Mouse (Mus musculus): ENCODE results near the gene Klhl36. TPM values are rescaled to one million over a fixed set of nuclear protein-coding genes. Genes with fewer than 3 reads are reported as not detected.

The Klhl36 gene
- total RNA-seq (2021), result 1 to 10 TPM; 4.1 to 5.4 TPM

DNA sequence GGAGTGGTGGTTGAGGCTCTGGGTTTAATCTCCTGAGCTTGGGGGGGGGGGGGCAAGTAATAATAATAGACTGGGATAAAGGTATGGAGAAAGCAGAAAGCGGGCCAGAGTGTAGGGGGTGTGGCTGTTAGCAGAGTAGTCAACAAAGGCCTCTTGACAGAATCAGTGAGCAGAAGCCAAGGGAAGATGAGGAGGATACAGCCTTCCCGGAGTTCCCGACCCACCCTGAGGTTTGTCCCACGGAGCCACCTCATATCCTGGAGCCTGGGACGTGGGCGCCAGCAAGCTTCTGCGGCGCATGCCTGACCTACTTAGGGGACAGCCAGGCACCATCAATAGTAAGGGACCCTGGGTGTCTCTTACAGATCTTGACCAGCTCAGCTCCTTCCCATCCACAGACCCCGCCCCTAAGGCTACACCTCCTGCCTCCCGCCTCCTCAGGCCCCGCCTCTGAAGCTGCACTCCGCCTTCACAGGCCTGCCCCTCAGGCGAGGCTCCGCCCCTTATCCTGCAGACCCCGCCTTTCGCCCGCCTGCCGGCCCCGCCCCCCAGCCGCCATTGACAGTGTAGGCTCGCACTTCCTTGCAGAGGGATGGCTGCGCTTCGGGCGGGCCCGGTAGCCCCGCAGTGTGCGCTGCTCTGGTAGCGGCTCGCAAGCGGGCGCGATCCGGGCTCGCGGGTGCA is at the start of gene Klhl36:
Gene Klhl36 (plus strand): TSS at position 561 of the 684 bp plus-strand sequence.
- DNase-seq, result peak; percentile 97 to 98
- intact Hi-C loops (cut with DNase I), result no loop called here

GRCm38 (mm10) chr8:119812650-119813431 is 49.2 kb upstream of the Klhl36 start:
- intact Hi-C loops (cut with DNase I), result no loop called here
- peak; percentile 34 to 40 for DNase-seq

GRCm38 (mm10) chr8:119816219-119816618 is 45.8 kb upstream of the Klhl36 start:
- DNase-seq, result no peak
- intact Hi-C loops (cut with DNase I), result no loop called here

DNA sequence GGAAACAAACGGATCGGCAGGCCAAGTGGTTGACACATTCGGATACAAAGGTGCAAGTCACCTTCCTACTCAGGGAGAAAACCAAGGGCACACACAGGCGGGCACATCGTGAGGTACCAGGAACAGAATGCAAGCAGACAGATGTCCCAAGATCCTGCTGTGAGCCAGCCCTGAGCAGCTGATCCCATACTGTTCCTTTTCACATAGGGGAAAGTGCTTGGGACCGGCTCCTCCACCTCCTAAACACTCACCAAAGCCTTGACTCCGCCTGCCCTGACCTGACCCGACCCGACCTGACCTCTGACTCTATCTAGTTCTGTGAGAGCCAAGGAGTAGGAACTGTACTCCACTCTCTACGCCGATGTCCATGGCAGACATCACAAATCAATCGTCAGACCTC is 44.6 kb upstream of the Klhl36 start:
- intact Hi-C loops (cut with DNase I), result no loop called here
- no peak for DNase-seq

DNA sequence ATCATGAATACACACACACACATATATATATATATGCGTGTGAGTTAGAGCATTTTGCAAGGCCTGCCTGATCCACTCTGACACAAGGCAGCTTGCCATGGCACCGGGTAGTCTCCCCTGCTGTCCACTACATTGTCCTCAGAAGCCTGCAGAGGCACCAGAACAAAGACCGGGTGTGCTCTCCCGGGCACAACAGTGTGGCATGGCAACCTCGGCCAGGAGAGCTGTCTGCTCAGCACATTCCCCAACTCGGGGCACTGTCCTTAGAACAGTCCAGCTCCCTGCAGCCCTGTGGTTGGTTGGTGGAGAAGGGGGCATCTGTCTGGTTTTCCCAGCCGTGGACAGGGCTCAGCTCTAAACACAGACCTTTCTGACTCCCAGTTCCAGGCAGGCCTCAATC is 42.8 kb upstream of the Klhl36 start:
- intact Hi-C loops (cut with DNase I), result no loop called here
- DNase-seq, result no peak

DNA sequence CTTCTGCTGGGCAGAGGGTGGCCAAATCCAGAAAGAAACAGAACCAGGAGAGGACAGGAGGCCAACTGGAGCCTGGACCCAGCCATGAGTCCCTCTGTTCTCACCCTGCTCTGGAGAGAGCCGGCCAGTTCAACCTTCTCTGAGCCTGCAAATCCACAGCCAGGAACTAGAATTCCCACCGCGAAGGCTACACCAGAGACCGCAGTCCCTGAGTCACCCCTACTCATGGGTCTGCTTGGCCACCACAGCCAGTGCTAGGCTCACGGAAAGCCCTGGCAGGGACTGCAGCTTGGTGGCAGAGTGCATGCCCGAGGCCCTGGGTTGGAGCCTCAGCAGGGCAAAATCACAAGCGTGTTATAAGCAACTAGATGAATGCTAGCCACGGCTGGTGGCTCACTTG is 42.1 kb upstream of the Klhl36 start:
- intact Hi-C loops (cut with DNase I), result no loop called here
- no peak for DNase-seq

- intact Hi-C loops (cut with DNase I), result no loop called here
- no peak for DNase-seq
These were observed 40.4 kb upstream of the Klhl36 start for GRCm38 (mm10) chr8:119821691-119822090.

GRCm38 (mm10) chr8:119823278-119823677 is 38.8 kb upstream of the Klhl36 start:
- intact Hi-C loops (cut with DNase I), result no loop called here
- no peak for DNase-seq

GRCm38 (mm10) chr8:119824100-119824499 is 38.0 kb upstream of the Klhl36 start:
- intact Hi-C loops (cut with DNase I), result no loop called here
- DNase-seq, result peak; percentile 69 to 75

- intact Hi-C loops (cut with DNase I), result no loop called here
- peak; percentile 55 to 61 for DNase-seq
These were observed 37.2 kb upstream of the Klhl36 start for GRCm38 (mm10) chr8:119824809-119825273.

DNA sequence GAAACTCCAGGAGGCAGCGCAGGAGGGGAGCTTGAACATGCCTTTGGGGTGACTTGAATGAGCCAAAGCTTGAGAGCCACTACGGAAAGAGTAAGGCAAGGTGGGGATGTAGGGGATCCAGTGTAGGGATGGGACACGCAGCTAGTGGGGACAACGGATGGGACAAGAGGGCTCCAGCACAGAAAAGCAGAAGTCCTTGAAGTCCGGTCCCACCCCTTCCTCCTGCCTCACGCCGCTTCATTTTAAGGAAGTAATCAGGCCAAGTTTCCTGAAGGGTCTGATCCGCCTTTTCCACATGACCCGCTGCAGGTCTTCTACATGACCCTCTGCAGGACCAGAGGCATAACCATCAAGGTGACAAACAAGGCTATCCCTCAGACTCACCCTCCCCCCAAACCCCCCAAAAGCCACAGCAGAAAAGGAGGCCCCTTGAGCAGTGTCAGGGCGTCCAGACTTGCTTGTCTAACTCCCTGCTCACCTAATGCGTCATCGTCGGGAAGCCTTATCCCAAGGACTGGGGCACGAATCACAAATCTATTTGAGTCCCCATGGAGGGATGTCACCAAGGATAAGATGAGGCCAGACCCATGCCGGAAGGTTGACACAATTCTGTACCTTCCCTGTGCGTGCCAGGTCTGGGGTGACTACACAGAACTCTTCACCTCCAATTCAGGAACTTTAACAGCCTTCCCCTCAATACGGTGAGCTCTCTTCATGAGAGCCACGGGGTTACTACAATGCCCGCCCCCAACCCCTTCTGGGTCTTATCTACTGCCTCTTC is 35.9 kb upstream of the Klhl36 start:
- intact Hi-C loops (cut with DNase I), result no loop called here
- no peak for DNase-seq

- intact Hi-C loops (cut with DNase I), result no loop called here
- DNase-seq, result no peak
These were observed 35.1 kb upstream of the Klhl36 start for GRCm38 (mm10) chr8:119826982-119827381.

DNA sequence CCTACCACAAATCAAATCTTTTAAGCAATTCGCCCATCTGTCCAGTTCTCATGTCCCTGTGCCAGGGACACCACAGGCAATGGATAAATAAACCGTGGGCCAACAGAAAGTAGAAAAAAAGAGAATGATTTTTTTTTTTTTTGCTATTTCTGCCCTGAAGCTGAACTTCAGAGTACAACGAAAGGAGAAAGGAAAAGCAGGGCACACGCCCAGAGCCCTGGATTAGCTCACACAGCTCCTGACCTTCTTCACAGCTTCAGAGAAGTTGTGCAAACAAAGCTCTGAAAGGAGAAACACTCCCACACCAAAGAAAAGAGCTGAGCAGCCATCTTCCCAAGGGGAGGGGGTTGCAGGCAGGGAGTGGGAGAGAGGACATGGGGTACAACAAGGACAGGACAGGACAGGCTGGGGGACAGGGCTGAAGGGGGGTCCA is 34.3 kb upstream of the Klhl36 start:
- peak in 1 of 2 experiments; percentile 24 for DNase-seq
- intact Hi-C loops (cut with DNase I), result no loop called here

GRCm38 (mm10) chr8:119829015-119829414 is 33.1 kb upstream of the Klhl36 start:
- intact Hi-C loops (cut with DNase I), result no loop called here
- DNase-seq, result no peak

GRCm38 (mm10) chr8:119829420-119829819 is 32.6 kb upstream of the Klhl36 start:
- intact Hi-C loops (cut with DNase I), result no loop called here
- DNase-seq, result no peak

DNA sequence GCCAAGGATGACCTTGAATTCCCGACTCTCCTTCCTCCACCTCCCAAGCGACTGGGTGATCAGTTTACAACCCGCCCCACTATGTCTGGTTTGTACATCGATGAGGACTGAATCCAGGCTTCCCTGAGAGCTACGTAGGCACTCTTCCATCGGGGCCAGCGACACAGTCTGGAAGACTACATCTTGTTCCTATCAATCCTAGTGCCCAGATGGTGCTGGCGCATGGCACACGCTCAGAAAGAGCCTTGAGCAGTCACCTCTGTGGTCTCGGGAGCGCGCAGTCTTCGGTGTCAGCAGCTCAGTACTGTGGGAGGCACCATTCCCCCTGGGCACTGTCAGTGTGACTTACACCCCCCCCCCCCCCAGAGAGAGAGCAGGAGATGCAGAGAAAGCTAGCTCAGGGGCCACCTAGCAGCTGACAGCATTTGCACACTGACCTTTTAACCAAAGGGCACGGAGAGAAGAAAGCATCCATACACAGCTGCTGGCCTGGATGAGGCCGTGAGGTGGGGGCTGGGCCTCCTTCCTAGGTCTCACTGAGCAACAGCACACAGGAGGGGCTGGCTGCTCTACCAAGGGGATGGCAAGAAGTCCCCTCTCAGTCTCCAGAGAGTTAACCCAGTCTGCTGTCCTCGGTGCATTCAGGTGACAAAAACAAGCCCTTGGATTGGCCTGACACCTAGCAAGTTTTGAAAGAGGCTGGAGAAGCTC is 32.0 kb upstream of the Klhl36 start:
- no peak for DNase-seq
- intact Hi-C loops (cut with DNase I), result no loop called here

DNA sequence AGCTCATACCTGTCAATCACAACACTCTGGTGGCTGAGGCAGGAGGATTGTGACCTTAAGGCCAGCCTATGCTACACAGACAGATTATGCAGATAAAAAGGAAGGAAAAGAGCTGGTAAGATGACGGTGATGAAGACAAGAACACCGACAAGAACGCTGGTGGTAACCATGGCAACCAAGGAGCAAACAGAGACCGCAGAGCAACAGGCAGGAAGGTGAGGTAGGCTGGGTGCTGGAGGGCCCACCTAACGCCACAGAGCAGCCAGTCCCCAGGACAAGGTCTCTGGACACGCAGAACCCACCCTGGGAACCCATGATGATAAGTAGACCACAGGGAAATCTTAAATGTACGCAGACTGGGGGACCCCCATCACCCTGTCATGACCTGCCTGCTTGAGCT is 31.5 kb upstream of the Klhl36 start:
- intact Hi-C loops (cut with DNase I), result no loop called here
- no peak for DNase-seq

GRCm38 (mm10) chr8:119831336-119831995 is 30.6 kb upstream of the Klhl36 start:
- intact Hi-C loops (cut with DNase I), result no loop called here

GRCm38 (mm10) chr8:119832101-119832617 is 29.9 kb upstream of the Klhl36 start:
- DNase-seq, result no peak
- intact Hi-C loops (cut with DNase I), result no loop called here

More at GRCm38 (mm10) chr8:119831336-119831995, 30.6 kb upstream of the Klhl36 start:
- DNase-seq, result peak; percentile 80 to 83

DNA sequence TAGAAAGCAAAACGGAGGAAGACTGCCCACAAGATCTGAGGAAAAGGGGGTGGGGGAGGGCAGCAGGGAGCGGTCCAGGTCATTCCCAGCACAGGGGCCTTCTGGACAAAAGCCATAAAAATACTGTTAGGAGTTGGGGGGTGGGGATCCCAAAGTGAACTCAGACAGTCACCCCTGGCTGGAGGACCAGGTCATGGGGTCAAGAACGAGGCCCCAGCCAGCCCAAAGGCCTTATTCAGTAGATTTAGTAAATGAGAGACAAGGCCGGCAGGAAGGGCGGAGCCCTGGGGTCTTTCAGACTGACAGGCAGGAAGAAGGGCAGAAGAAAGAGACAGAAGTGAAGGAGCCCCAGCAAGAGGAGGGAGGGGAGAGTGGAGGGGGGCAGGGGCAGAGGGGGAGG is 29.1 kb upstream of the Klhl36 start:
- intact Hi-C loops (cut with DNase I), result no loop called here
- DNase-seq, result no peak
